Mouse (Mus musculus): ENCODE measurements at regions not wholly inside any gene's neighbourhood (a gene's known extent, or its start where the extent isn't known, plus 50 kb on each side); places are given as distances from the start of the nearest gene placed in this dataset.
A peak's percentile ranks its signal among the peaks of the same experiment; 100 is the strongest.

DNA sequence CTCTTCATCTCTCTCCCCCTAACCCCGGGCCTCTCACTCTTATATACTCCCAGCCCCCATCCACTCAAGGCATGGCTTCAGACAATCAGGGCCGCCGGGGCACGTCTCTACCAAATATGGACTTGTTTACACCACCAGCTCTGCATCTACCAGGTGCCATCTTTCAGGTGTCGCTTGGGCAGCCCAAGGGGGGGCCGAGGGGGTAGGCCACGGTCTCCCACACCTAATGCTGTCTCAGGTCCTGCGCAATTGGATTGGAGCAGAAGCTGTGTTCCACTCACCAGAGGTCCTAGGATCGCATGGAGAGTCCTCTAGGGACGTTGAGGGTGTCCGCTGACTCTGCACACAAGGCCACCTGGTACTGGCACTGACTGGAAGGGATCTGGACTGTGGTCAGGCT, 1306.0 kb upstream of the 1700015G11Rik start:
- Histone ChIP-seq H3K4me3 (no peak overlapping the region), H3K27ac (no peak overlapping the region)
- TF ChIP-seq CTCF (conservative IDR thresholded peaks at IDR 0.05), result no peak
- no peak for DNase-seq (ENCODE audit: low spot score in 2 of 2)

DNA sequence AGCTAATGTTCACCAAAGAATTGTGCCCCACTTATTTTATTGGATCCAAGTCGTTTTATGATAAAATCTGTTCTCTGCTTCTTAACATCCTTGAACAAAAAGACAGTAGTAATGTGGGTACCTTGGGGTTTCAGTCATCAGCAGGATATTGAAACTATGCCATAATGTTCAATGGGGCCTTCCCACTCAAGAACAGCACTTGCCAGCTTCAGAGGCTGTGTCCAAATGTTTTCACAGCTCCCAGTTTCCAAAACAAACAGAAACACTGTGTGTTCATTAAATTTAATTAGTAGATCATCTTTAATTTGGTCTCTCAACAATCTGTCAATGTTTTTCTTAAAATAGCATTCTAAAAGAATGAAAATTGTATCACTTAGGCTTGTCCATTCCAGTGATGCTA, 1266.5 kb upstream of the 1700015G11Rik start:
- no peak for TF ChIP-seq CTCF (conservative IDR thresholded peaks at IDR 0.05)
- DNase-seq (ENCODE audit: low spot score in 2 of 2), result peak in 1 of 2 experiments; percentile 5
- H3K4me3 ChIP-seq, result no peak overlapping the region

More for the DNA sequence above, 1266.5 kb upstream of the 1700015G11Rik start:
- no peak overlapping the region for H3K27ac ChIP-seq
